Mouse (Mus musculus) MEL (cell line): Measurements from ENCODE around the gene Eif2b3.

Source experiments
- CHD2 ChIP-seq: IDR thresholded peaks from 2 replicates; pipeline ENCODE4 v1.6.1; 2011; ENCODE audit warnings: low read length, improper control_type of control experiment
- CTCF ChIP-seq, 3 experiments: IDR thresholded peaks in 2 of 3; conservative IDR thresholded peaks in 1 of 3; 2 replicates each; pipeline ENCODE4 v1.5.1; 2011 to 2012; ENCODE audit warnings: low read length in 3 of 3, low read depth in 2 of 3, mild to moderate bottlenecking in 2 of 3, improper control_type of control experiment in 1 of 3, inconsistent platforms in 1 of 3, mixed read lengths in 1 of 3, moderate library complexity in 1 of 3; ENCODE audit not compliant: control insufficient read depth in 1 of 3, insufficient read depth in 1 of 3, poor library complexity in 1 of 3, severe bottlenecking in 1 of 3

GRCm38 (mm10) chr4:117136034-117136433 is 116.8 kb downstream of the Eif2b3 start:
- no peak for TF ChIP-seq CTCF (IDR thresholded peaks at IDR 0.05 in 2 of 3, conservative IDR thresholded peaks at IDR 0.05 in 1 of 3; ENCODE audit: control insufficient read depth in 1 of 3, insufficient read depth in 1 of 3, low read depth in 2 of 3, low read length in 3 of 3, poor library complexity in 1 of 3, severe bottlenecking in 1 of 3)
- no peak for TF ChIP-seq CHD2
